Mouse (Mus musculus) liver, embryonic 16.5 days (tissue): ENCODE measurements around the gene Ints12. TPM values are rescaled to one million over a fixed set of nuclear protein-coding genes. Genes with fewer than 3 reads are reported as not detected.

ENCODE experiments used
- ATAC-seq: fragments of 200-750 bp; cut with Nextera tagmentation; 2 replicates; pipeline ENCODE4 v1.8.0; 2017; ENCODE audit warnings: low read depth, mild to moderate bottlenecking, moderate number of reproducible peaks, moderate library complexity
- H3K27ac ChIP-seq: fragments of 300-500 bp; sonication (generic); 2 replicates; pipeline ENCODE4 v1.5.1; 2014; ENCODE audit warnings: mild to moderate bottlenecking, low read length
- H3K27me3 ChIP-seq: fragments of 300-500 bp; sonication (generic); 2 replicates; pipeline ENCODE4 v1.6.1; 2014; ENCODE audit warnings: low read depth, low read length, mixed read lengths; ENCODE audit not compliant: control insufficient read depth, insufficient read depth
- H3K36me3 ChIP-seq: fragments of 300-500 bp; sonication (generic); 2 replicates; pipeline ENCODE4 v1.6.1; 2014; ENCODE audit warnings: mild to moderate bottlenecking; ENCODE audit not compliant: control insufficient read depth, insufficient read depth
- H3K4me1 ChIP-seq: fragments of 300-500 bp; sonication (generic); 2 replicates; pipeline ENCODE4 v1.6.1; 2014; ENCODE audit warnings: low read depth, low read length, mixed read lengths; ENCODE audit not compliant: control insufficient read depth
- H3K4me2 ChIP-seq: fragments of 300-500 bp; sonication (generic); 2 replicates; pipeline ENCODE4 v1.6.1; 2014; ENCODE audit warnings: low read depth, low read length, mixed read lengths
- H3K4me3 ChIP-seq: fragments of 300-500 bp; sonication (generic); 2 replicates; pipeline ENCODE4 v1.5.1; 2014; ENCODE audit warnings: low read depth, mild to moderate bottlenecking, low read length
- H3K9ac ChIP-seq: fragments of 300-500 bp; sonication (generic); 2 replicates; pipeline ENCODE4 v1.6.1; 2014; ENCODE audit warnings: low read depth, low read length
- H3K9me3 ChIP-seq: fragments of 300-500 bp; sonication (generic); replicated peaks from 2 replicates; pipeline ENCODE4 v1.6.1; 2016; ENCODE audit warnings: low read length; ENCODE audit not compliant: control insufficient read depth
- WGBS: fragments of 180-500 bp; shearing (Covaris S2); extraction: QIAGEN DNeasy Blood & Tissue Kit; methylation state at CpG from one replicate; pipeline ENCODE4 v1.1.7; 2014; ENCODE audit not compliant: insufficient replicate concordance; 5-methylcytosine and 5-hydroxymethylcytosine counted together
- polyA plus RNA-seq: library from polyadenylated mRNA; unstranded; fragments of >200 nt; fragmentation: Nextera tagmentation; extraction: Ambion mirVana; gene quantifications from 2 replicates; pipeline ENCODE4 v1.2.1, GENCODE M21; 2015

Ints12 gene
- 9.2 and 9.6 TPM in 2 replicates for polyA plus RNA-seq

DNA sequence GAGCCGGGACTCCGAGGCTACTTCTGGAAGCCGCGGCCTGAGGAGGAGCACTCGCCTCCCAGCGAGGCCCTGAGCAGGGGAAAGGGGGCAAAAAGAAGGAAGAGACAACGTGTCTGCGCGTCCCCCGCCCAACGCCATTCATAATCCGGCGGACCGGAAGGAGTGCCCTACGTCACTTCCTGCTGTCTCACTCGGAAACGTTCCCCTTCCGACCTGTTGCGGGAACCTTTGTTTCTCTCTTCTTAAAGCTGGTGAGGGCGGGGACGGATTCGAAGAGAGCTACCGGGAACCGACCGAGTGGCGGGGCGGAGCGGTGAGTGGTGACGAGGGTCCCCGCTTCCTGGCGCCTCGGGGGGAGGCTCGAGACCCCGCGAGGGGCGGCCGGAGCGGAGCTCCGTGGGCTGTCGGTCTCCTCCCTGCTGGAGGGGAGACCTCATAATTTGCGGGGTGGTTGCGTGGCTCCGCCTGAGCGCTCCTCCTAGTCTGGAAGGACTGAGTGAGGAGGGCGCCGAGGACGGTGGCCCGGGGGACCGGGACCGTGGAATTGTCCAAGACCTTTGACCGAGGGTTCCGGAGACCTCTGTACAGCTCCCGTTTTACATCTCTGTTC, at the start of gene Ints12, which contains the start of gene Gstcd:
TSS of gene Ints12 (plus strand) at position 177 of the 610 bp plus-strand sequence.
TSS of gene Gstcd (minus strand) at position 370 of the 610 bp plus-strand sequence.
- H3K4me1 ChIP-seq = peaks cover 7% of the 10 kb centered on the region
- peak within 1 kb of the TSS; percentile 87 for H3K27ac ChIP-seq
- peak within 1 kb of the TSS; percentile 76 for H3K4me3 ChIP-seq
- H3K9me3 ChIP-seq = no peaks in the 10 kb centered on the region
- under 1% methylated on average over 53 of the region's 53 CpGs for WGBS
- no peaks in the 10 kb centered on the region for H3K27me3 ChIP-seq
- peak within 1 kb of the TSS; percentile 72 for H3K4me2 ChIP-seq
- ATAC-seq = peak; percentile 95
- H3K9ac ChIP-seq = peak within 1 kb of the TSS; percentile 96
- H3K36me3 ChIP-seq = no peaks in the 10 kb centered on the region

DNA sequence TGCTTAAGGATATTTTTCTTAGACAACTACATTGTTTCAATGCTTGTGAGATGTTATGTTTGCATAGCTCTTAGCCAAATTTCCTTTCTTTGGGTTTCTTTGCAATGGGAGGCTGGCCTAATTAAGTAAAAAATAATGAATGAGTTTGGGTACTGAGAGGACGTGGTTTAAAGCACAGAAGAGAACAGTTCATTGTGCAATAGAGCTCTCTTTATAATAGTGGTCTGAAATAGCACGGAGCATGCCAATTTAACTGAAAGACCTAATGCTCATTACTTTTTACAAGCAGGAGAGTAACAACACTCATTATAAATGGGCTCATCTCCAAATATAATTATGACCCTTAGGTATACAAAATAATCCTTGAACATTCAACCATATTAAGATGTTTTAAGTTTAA, 39.6 kb upstream of the Ints12 start:
- no peak overlapping the region for H3K4me3 ChIP-seq
- H3K4me2 ChIP-seq = no peak overlapping the region
- no peak overlapping the region for H3K9ac ChIP-seq
- H3K9me3 ChIP-seq = no peaks in the 10 kb centered on the region
- no peaks in the 10 kb centered on the region for H3K27me3 ChIP-seq
- ATAC-seq = no peak
- 72% methylated on average over 2 of the region's 2 CpGs for WGBS
- no peak overlapping the region for H3K27ac ChIP-seq
- H3K4me1 ChIP-seq = no peaks in the 10 kb centered on the region
- no peaks in the 10 kb centered on the region; the same call in 1 of the 2 replicates for H3K36me3 ChIP-seq

DNA sequence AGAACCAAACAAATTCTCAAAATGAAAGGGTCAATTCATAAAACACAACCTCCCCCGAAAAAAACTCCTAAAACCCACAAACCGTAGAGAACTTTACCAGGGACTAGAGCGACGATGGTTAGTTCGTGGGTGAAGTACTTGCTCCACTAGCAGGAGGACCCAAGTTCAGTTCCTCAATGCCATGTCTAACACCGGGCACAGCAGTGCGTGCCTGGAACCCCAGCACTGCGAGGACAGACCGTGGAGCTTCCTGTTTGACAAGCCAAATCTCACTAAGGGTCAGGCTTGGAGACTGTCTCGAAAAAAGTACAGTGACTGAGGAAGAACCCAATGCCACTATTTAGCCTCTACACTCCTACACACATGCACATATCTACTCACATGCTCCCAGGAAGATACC, 16.1 kb upstream of the Ints12 start:
- Histone ChIP-seq H3K36me3 (peaks cover 7% of the 10 kb centered on the region), H3K4me3 (no peak overlapping the region), H3K4me1 (no peaks in the 10 kb centered on the region), H3K27ac (no peak overlapping the region), H3K9me3 (no peaks in the 10 kb centered on the region), H3K4me2 (no peak overlapping the region), H3K9ac (no peak overlapping the region), H3K27me3 (no peaks in the 10 kb centered on the region)
- WGBS = 57% methylated on average over 10 of the region's 10 CpGs
- no peak; the same call in 1 of the 2 replicates for ATAC-seq

DNA sequence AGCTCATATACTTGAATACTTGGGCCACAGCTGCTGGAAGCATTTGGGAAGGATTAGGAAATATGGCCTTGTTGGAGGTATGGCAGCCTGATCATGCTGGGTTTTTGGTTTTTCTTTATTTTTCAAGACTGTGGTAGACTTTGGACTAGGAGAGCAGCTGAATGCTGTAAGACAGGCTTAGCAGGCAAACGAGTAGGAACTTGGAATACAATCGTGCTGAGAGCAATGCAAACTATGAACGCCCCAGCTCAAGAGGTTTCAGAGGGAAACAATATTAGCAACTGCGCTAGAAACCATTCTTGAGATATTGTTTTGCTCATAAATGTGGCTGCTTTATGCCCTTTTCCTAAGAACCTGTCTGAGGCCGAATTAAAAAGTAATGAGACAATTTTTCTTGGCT, 8.9 kb upstream of the Ints12 start:
- Histone ChIP-seq H3K4me2 (no peak overlapping the region), H3K9ac (no peak overlapping the region), H3K36me3 (peaks cover 19% of the 10 kb centered on the region), H3K4me1 (no peaks in the 10 kb centered on the region), H3K27me3 (no peaks in the 10 kb centered on the region), H3K9me3 (no peaks in the 10 kb centered on the region), H3K27ac (no peak overlapping the region), H3K4me3 (no peak overlapping the region)
- 82% methylated on average over 5 of the region's 5 CpGs for WGBS
- ATAC-seq = no peak

DNA sequence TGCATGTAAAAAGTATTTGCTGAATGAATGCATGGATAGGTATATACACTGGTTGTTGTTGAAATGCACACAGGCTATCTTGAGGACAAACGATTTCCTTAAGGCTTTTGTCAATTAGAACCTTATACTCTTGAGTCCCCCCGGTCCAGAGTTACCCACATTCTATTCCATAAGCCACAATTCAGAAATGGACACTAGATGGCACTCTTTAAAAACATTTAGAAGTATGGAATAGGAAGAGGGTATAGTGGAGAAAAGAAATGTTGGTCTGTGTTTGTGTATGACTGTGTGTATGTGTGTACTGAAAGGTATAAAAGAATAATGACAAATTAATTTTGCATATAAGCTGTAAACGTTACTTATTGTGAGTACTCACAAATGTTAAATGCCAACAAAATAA, 5.8 kb upstream of the Ints12 start:
- Histone ChIP-seq H3K9me3 (no peaks in the 10 kb centered on the region), H3K27me3 (no peaks in the 10 kb centered on the region), H3K9ac (no peak overlapping the region), H3K36me3 (peaks cover 19% of the 10 kb centered on the region), H3K4me3 (no peak overlapping the region), H3K4me1 (no peaks in the 10 kb centered on the region; the same call in 1 of the 2 replicates), H3K4me2 (no peak overlapping the region), H3K27ac (no peak overlapping the region)
- ATAC-seq = no peak; the same call in 1 of the 2 replicates
- 48% methylated on average over 3 of the region's 3 CpGs for WGBS

DNA sequence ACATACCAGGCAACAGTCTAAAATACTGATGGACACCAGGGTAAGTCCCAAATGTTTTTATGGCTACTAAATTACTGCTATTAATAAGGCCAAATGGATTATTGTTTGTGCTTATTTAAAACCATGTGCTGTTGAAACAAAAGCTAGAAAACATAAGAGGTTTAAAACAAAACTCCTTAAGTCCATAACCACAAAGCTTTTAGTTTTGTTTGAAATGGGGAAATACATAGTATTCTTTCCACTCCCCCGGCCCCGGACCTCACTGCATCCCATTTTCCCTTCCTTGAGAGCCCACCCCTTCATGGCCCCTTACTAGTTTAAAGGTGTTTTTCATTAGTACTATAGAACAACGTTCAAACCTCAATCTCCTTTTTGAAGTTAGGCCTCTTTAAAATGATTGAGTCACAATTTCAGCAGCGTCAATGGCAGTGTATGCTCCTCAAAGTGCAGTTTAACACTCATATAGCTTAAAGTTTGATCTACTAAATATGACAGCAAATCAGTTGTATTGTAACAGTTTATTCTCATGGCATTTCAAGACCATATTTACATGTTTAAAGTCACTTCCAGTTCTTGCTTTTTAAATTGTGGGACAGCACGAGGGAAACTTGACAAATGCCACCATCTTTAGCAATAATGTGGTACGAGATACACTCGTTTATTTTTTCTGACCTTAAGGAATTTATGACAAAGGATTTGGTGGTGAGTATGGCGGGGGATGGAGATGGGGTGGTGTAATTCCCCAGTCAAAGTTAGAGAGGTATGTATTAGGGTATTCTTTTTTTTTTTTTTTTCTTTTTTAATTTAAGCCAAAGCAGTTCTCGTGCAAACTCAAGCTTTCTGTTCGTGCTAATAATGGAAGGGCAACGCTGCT, 1.2 kb upstream of the Ints12 start:
- Histone ChIP-seq H3K27ac (peak overlapping the region; percentile 87), H3K4me3 (peak overlapping the region; percentile 76)
- no peak for ATAC-seq

DNA sequence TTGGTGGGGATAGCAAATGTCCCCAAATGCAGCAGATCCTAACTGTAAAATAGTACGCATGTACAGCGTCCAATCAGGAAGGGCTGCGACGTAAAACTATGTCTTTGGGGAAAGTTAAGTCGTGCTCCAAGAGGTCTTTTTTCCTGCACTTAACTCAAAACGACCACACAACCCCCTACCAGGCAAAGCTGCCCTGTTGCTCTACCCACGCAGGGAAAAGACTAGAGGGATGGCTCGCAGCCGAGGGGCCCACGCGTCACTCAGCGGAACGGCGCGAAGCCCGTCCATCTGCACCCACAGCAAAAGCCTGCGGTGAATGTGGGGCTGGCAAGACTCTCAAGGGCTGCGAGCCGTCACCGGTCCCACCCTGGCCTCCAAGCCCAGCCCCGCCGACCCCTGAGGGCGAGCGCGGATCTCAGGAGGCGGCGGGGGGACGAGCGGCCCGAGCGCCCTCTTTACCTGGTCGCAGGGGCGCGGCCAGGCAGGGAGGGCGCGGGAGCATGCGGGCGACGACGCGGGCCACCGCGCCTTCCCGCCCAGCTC, 448 bp upstream of the Ints12 start:
- H3K27ac ChIP-seq = peak overlapping the region; percentile 87

More for the DNA sequence above, 1.2 kb upstream of the Ints12 start:
- Histone ChIP-seq H3K27me3 (no peaks in the 10 kb centered on the region), H3K9ac (peak overlapping the region; percentile 96), H3K36me3 (no peaks in the 10 kb centered on the region), H3K4me1 (peaks cover 6% of the 10 kb centered on the region), H3K9me3 (no peaks in the 10 kb centered on the region), H3K4me2 (peak overlapping the region; percentile 71)
- 4% methylated on average over 11 of the region's 11 CpGs for WGBS

DNA sequence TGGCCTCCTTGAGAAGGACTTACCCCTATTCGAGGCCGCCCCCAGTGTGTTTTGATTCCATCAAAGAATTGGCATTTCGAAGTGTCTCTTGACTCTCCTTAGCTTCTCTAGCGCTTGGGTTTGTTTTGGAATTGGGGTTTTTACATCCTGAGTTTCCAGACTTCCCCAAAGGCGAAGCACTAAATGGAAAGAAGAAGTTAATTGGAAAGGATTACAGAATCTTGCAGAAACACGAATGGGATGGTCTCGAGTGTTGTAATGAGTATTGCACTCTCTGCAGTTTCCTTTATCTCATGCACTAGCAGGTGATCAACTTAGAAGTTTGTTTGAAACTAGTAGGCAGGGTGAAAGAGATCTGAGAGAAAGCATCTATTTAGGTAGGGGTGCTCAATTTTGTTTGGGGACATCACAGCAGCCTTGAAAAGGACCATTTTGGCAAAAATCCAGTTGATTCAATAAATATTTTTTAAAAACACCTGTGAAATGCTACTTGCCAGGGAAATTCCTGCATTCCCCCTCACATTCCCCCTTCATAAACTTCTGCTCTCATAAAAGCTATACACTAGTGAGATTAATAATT, 724 bp downstream of the Ints12 start:
- Histone ChIP-seq H3K36me3 (no peaks in the 10 kb centered on the region), H3K4me1 (peaks cover 7% of the 10 kb centered on the region), H3K4me3 (peak overlapping the region; percentile 76), H3K4me2 (peak overlapping the region; percentile 72), H3K27ac (peak overlapping the region; percentile 87), H3K9me3 (no peaks in the 10 kb centered on the region), H3K9ac (peak overlapping the region; percentile 96), H3K27me3 (no peaks in the 10 kb centered on the region)
- no peak for ATAC-seq
- WGBS = 0% methylated on average over 7 of the region's 7 CpGs

More for the DNA sequence above, 448 bp upstream of the Ints12 start:
- ATAC-seq = peak; percentile 79
- peak overlapping the region; percentile 76 for H3K4me3 ChIP-seq
- H3K4me1 ChIP-seq = peaks cover 7% of the 10 kb centered on the region
- H3K36me3 ChIP-seq = no peaks in the 10 kb centered on the region
- H3K9ac ChIP-seq = peak overlapping the region; percentile 96
- no peaks in the 10 kb centered on the region for H3K27me3 ChIP-seq
- 0% methylated on average over 44 of the region's 44 CpGs for WGBS
- no peaks in the 10 kb centered on the region for H3K9me3 ChIP-seq
- H3K4me2 ChIP-seq = peak overlapping the region; percentile 71
